Mouse (Mus musculus) gastrocnemius, adult 8-10 months (tissue): ENCODE measurements around the gene Ralgps1. TPM values are rescaled to one million over a fixed set of nuclear protein-coding genes. Genes with fewer than 3 reads are reported as not detected.

Source experiments
- DNase-seq, 2 experiments: peaks; one replicate each; pipeline ENCODE4 v3.0.0; 2022; ENCODE audit warnings: low spot score in 2 of 2
- total RNA-seq, 4 experiments: library from RNA; stranded (reverse); gene quantifications; 2 replicates each; pipeline ENCODE4 v1.2.4; 2022

Ralgps1 gene
- total RNA-seq, 4 experiments from 2014 or later = 1.8 to 3.2 (median 2.2) TPM

DNA sequence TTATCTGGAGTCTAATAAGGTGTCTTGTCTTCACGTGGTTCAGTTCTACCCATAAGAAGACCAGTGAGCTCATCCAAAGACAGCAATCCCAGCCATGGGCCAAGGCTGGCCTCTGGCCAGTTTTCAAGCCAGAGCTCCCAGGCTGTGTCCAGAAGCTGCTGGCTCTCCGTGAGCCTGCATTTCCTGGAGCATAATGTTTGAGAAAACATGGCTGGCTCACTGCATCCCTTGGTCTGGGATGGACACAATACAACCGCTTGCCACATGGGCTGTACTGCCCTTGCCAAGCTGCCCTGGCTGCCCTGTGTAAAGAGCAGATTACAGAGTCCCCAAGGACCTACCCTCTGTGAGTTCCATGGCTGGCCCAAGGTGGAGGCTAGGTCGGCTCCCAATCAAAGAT, 88.4 kb downstream of the Ralgps1 start:
- DNase-seq = peak; percentile 66 to 84

DNA sequence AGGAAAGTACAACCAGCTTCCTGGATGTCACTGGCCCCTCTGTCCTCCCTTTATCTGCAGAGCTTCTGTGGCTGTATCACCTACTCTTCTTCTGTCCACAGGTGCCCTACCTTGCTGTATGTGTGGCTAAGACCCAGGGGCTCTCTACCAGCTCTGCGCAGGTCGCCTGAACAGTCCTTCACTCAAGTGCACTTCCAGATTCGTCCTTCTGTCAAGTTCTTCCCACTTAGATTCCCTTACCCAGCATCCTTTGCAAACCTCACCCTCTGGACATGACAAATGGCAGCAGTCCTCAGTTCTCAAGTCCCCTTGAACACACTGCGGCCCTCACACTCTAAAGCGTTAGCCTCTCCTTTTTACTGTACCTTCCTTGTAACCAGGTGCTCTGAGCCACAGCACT, 89.5 kb downstream of the Ralgps1 start:
- no peak for DNase-seq

DNA sequence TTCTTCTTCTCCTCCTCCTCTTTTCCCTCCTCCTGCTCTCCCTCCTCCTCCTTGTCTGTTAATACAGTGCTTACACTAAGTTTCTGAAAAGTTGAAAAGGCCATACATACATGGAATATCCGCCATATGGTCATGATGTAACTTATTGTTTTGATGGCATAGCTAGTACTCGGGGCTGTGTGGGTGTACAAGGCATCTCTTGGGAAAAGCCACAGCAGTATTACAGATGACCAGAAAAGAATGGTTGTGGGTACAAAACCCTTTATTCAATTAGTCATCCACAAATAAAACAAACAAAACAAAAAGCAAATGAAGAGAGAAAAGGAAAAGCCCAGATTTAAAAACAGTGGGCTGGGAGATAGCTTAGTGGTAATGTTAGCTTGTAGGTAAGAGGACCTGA, 90.8 kb downstream of the Ralgps1 start:
- DNase-seq = no peak

DNA sequence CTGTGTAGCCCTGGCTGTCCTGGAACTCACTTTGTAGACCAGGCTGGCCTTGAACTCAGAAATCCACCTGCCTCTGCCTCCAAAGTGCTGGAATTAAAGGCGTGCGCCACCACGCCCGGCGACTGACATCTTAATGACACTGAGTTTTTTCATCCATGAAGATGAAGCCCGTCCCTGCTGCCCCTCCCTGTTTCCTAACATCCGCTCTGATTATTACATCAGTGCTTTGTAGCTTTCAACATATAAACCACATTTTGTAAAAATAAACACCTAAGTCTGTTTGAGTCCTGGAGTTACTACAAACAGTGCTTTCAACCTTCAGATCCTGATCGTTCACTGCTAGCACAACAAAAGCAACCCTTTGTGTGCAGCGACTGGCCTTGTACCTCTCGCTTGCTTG, 91.5 kb downstream of the Ralgps1 start:
- DNase-seq = no peak

DNA sequence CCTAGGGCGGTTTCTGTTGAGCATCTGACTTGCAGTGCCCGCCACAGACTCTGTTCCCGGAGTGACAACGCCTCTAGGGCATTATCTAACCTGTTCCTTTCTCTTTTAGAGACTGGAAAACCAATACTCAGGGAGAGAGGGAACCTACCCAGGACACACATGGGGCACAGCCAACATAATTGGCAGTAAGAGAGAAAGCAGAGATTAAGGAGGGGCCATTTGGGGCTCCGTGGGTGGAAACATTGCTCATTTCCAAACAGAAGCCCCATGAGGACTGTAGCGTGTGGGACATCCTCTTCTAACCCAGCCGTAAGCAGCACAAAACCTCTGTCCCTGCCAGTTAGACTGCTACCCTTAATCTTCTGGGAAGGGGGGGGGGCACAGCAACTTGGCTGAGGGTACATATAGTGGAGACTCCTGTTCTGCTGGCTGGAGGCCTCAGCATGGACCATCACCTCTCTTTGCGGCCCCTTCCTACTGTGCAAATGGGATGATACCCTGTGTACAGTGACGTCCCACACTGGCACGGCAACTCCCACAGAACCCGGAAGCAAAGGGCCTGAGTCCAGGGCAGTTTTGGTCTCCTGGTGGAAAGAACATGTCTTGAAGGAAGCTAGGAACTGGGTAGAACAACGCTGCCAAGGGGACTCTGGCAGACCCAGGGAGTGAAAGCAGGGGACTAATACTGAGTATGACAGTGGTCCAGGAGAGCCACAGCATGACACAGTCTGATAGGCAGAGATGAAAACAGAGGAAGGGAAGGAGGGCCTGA, 96.4 kb downstream of the Ralgps1 start:
- DNase-seq = peak in 1 of 2 experiments; percentile 42

DNA sequence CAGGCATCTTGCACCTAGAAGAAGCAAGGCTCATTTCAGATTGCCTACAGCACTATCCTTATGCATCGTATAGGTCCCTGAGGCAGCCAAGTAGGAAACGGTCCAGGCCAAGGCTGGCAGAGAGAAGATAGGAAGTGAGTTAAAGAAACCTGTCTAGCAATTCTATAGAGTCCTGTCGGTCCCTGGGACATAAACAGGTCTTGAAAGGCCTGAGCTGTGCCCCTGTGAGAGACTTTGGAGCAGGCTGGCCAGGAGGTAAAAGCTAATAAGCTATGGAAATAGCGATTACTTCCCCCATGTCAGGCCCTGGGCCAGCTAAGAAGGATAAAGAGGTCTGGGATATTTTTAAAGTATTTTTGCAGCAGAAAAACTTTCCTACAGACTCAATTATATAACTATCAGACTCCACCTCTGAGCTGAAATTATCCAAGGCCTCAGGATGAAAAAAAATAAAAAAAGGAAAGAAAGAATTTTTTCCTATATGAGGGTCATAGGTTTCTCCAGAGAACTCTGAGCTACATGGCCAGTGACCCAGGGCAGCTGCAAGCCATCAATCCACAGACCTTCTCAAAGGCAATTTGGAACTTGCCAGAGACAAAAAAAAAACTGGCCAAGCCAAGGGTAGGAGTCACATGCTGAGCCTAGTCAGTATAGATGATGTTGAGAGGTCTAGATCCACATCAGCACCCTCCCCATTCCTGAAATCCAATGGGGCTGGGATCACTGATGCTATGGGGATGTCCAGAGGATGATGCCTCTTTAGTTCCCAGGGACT, 98.4 kb downstream of the Ralgps1 start:
- no peak for DNase-seq

DNA sequence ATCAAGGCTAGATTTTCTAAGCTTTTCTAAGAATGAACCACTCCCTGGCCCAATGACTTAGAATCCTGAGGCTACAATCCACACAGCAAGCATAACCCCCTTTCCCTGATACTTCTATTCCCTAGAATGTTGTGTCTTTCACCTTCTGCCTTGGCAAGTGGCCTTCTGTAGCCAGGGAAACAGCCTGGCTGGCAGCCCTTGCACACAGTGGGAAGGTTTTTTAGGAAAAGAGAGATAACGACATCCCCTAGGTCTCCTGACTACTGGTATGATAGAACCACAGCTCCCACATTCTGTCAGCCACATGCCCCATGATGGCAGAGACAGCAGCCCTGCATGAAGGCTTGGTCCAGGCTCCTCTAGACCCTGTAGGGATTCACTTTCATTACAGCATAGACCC, 99.8 kb downstream of the Ralgps1 start:
- DNase-seq = no peak

DNA sequence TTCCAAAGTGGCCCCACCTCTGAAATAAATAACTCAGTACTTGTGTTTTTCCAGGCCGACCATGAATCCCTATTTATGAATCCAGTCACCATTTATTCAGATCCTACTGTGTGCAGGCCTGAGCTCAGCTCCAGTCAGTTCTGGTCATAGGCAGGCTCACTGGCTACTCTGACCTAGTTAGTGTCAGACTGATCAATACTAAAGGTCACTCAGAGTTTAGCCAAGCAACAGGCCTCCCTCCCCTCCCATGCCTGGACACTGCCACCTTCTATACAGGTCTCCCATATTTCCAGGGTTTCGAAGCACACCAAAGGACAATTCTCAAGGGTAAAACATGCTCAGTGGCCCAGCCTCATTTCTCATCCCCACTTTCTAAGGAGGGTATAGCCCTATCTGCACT, 100.7 kb downstream of the Ralgps1 start:
- no peak for DNase-seq

DNA sequence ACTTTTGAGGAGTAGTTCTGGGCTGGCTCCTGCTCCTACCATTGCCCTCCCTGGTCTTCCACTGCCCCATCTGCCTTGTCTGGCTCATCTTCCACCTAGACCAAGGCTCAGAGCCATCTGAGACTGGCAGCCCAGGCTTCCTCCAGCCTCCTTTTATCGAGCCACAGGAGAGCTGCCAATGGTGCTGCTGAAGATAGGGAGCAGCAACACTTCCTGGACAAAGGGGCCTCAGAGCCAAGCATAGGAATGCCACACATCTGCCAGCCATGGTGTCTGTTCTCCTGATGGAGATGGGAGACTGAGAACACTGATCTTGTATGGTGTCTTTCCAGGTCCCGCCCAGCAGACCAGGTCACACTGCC, 102.2 kb downstream of the Ralgps1 start:
- no peak for DNase-seq

DNA sequence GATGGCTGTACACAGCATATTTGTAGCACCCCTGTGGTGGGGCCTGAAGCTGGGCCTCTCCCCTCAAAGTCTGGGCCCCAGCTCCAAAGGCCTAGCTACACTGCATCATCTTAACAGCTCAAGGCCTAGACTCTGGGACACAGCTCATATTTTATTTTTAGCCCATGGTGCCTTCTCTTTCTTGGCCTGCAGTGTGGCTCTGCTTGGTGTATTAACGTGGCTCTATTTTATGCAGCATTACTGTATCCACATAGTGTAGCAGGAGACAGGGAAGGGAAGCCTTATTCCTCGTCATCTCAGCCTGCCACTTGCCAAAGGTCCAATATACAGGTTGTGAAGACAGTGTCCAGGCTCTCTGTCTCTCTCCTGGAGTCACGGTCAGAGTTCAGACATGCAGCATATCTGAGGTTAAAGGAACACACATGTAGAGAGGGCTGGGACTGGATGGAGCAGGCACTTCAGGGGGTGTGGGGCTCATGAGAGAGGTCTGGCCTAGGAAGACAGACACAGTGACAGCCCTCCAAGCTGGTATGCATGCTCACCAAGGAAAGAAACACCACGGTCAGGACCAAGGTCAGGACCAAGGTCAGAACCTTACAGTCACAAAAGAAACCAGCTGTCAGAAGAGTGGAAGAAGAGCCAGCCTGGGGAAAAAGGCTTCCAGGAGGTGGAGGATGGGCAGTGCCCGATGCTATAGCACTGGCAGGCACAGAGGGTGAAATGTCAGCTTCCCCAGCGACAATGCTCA, 102.7 kb downstream of the Ralgps1 start:
- DNase-seq = no peak

DNA sequence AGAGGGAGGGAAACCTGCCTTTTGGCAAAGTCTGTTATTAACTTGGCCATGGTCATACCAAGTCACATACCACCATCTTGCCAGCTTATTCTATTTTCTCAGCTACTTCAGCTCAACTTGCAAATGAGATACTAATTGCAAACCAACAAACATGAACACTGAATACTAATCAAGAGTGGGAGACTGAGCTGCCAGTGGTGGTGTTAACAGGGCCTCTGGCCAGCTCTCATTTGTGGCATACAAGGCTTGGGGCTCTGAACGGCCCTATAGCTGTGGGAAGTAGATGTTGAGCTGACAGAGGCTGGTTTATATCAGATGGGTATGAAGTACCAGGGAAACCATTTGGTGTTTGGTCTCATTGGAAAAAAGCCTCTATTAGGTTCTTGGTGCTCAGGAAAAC, 104.2 kb downstream of the Ralgps1 start:
- DNase-seq = no peak

DNA sequence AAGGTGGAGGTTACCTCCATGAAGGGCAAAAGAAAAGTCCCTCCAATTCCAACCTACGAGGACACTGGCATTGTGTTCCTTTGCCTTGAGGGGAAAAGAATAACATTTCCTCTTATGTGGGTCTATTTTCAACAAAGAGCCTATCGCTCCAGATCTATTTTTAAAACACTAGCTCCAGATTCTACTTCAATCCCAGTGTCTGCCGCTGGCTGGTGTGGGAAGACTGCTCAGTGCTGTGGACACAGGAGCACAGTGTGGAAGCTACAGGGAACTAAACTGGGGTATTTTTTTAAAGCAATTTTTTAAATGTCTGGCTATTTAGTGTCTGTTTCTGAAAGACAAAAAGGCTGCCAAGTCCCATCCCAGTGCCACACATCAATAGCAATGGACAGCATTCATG, 105.5 kb downstream of the Ralgps1 start:
- DNase-seq = no peak

DNA sequence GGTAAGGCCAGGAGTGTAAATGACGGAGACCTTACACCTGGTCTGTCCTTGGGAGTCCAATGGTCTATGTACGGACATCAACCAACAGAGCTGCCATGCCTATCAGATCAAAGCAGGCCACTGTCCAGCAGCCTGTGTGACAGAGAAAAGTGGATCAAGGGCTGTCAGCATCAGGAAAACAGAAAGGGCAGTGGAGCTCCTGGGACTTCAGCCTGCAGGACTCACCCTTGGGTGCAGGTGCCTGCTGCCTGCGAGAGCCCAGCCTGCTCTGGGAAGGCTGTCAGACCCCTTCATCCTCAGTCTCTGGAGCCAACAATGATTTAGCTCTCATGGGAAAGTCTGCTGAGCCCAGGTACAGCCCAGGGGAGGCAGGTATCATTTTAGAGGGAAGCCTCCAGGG, 109.8 kb downstream of the Ralgps1 start:
- no peak for DNase-seq

DNA sequence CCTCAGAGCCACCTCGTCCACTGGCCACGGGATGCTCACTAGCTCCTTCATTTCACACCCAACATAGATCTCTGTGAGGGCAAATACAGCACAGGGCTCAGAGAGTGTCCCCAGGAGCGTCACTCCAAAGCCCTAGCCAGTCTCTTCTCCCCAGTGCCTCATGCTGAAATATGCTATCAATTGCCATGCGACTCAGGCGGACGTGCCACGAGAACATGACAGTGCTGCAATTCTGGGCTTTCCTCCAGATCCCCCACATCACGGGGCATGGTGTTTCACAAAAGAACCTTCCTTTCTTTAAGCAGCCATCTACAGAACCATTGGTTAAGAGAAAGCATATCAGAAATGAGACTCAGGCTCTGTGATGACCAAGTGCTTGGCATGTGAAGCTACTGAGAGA, 110.5 kb downstream of the Ralgps1 start:
- DNase-seq = no peak

DNA sequence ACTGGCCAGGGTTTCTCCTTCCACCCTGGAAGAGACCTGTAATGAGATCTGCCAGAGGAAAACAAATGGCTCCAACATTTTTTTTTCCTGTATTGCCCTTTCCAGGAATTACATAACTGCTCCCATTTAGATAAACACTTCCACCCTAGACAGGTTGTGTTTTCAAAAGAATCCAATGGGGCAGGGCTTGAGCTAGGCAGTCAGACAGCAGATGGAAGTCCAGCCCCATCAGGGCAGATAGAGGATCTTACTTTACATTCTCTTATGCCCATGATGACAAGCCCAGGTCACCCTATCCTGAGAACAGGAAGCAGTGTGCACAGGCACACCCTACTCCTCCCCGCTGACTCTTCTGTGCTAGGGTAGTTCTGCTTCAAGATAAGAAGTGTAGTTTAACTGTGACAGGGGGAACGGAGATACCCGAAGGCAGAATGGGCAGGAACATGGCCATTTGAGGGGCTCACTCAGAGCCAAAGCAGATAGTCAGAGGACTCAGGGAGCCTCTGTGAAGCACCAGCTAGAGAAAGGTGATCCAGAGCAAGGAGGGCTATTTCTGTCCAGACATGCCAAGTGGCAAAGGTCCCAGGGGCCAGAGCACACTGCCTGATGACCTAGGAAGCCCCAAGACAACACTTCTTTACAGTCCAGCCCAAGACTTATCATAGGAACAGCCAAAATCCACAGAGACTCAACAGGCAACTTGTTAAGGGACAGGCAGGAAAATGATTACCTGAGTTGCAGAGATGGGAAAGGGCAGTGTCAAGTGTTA, 114.3 kb downstream of the Ralgps1 start:
- DNase-seq = peak; percentile 48 to 75

DNA sequence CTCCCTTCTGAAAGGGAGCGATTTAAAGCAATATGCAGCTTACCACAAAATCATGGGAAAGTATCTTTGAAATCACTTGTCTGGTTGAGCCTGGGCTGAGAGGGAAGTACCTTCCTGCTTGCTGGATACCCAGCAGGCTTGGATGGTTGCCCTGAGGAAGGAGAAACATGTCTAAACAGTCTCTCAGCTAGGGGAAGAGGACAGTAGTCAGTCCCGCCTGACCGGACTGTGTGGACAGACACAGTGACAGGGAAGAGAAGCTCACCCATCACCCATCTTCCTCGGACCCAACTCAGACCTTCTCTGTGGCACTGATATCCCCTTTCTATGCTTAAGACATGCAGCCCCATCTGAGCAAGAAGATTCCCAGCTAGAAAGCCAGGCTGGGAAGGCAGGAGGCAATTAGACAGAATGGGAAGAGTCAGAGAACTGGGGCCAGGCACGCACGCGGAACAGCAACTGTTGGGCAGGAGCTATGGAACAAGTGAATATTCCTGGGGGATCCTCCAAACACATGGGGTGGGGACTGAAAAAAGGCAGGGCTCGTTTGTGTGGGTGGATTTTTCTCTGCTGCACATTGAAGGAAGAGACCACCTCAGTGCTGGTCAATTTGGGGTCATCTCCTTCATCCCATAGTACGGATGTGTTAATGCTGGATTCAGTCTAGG, 116.8 kb downstream of the Ralgps1 start:
- DNase-seq = peak in 1 of 2 experiments; percentile 26

DNA sequence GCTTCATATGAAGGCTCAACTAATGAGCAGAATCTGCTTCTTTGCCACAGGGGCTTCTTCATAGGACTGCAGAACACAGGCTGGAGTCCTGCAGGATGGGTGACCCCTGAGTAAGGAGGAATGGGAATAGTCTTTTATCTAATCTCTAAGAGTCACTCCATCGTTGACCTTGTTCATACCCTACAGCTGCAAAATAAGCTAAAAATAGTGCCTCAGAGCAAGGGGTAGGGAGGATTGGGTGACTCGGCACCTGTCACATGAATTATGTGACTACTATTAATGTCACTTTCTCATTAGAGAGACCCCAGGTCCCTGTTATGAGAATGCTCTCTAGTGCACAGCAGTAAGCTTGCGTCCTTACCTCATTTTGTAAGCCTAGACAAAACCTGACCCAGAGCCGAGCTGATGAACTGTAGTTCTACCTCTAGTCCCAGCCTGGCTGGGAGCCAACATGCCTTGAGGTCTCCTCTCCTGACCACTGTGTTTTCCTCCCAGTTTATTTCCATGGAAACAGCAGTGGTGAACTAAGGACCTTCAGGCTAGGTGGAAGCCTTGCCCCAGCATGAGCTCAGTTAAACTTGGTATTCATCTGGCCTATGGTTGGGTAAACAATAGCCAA, 117.6 kb downstream of the Ralgps1 start:
- peak in 1 of 2 experiments; percentile 49 for DNase-seq

DNA sequence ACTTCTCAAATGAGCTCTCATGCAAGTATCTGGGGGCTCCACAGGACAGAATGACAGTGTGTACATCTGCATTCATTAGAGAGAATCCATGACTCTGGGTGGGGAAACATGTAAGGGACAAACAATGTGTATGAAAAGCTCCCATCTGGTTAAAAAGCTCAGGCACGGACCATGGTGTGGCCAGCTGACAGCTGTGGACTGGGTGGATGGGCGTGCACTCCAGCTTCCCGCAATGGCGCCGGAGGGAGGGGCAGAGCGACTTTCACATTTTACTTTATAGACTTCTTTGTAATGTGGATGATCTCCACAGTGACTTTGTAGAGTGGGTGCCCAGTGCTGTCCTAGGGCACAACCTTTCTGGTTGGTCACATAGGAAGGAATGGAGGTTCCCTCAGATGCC, 118.5 kb downstream of the Ralgps1 start:
- no peak for DNase-seq

DNA sequence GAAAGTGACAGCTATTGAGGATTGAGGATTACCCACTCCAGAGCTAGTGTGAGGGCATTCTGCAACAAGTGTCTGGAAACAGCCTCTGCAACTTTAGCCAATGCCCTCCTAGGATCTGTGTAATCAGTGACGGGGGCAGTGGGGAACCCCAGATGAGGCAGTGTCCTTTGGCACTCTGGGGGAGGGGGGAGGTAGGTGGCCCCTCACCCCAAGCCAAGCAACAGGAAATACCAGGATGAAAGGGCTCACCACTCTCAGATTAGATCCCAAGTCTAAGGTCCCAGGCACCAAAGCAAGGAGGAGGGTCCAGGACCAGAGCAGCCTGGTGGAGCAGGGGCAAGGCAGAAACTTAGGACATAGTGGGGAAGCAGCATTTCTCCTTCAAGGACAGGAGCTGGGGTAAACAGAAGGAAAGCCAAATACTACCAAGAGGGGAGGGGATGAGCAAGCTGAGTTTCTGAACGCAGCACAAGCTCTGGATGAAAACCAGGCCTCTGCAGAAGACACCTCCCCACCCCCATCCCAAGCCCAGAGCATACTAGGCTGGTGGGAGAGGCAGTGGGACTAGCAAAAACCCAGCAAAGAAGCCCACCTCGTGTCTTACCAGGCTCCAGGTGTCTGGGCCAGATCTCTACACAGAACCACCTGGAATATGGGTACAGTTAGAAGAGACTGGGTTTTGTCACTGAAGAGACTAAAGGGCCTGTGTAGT, 121.2 kb downstream of the Ralgps1 start:
- DNase-seq = no peak

DNA sequence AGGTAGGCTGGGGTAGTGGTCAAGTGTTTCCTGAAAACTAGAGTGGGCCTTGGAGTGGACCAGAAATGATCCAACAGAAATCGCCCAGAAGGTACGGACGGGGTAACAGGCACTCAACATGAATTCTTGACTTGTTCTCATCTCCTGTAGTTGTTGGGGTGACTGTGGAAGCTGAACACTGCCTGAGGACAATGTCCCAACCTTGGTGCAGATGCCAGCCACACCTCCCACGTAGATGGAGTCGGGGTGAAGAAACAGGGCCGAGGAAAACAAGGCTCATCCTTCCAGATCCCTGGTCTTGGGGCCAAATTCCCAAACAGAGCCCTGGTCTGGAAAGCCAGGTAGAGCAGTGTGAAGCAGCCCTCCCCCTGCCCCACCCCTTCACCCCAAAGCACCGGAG, 122.7 kb downstream of the Ralgps1 start:
- DNase-seq = no peak
